Mouse (Mus musculus): ENCODE results near the gene Enthd1.

- TF ChIP-seq CTCF (IDR thresholded peaks at IDR 0.05; ENCODE audit: extremely low read depth, insufficient read depth, insufficient read length, insufficient replicate concordance) (no peak), POLR2A (IDR thresholded peaks at IDR 0.05; ENCODE audit: low read depth, low read length) (no peak)
Observed at GRCm38 (mm10) chr15:80533274-80533673, 31.7 kb downstream of the Enthd1 start.

Data from spleen, adult 2 months (tissue).